Mouse (Mus musculus) T-helper 2 cell (primary cell): Measurements from ENCODE around the gene Olfr654.

Experiments used
- in situ Hi-C: fragments of 300-600 bp; cut with MboI, MseI; formaldehyde crosslinking; loops from one replicate; pipeline ENCODE4 v1.15.1; 2025; ENCODE audit warnings: high pct_unique_total_duplicates

Gene Olfr654

GRCm38 (mm10) chr7:104586725-104587124 lies at the start of gene Olfr654:
Gene Olfr654 (plus strand): TSS chr7:104587025.
- in situ Hi-C loops = loop anchor here (25.0 kb wide), 1 partner anchor 374 kb away; the partner anchor contains the start of gene Trim6

- in situ Hi-C loops = no loop called here
These were observed 37.0 kb upstream of the Olfr654 start, which contains the start of gene Olfr651 for GRCm38 (mm10) chr7:104549833-104550232. Gene Olfr651 (plus strand): TSS chr7:104550133.

- in situ Hi-C loops = no loop called here
These were observed 34.1 kb upstream of the Olfr654 start for GRCm38 (mm10) chr7:104552700-104553099.

GRCm38 (mm10) chr7:104560601-104561000 lies 26.2 kb upstream of the Olfr654 start, which contains the start of gene Olfr652:
Gene Olfr652 (plus strand): TSS chr7:104560901.
- in situ Hi-C loops = no loop called here

- in situ Hi-C loops = loop anchor here (25.0 kb wide), 1 partner anchor 365 kb away; the partner anchor contains the start of gene Trim6
These were observed 9.8 kb upstream of the Olfr654 start, which contains the start of gene Olfr653 for GRCm38 (mm10) chr7:104577014-104577413. Gene Olfr653 (plus strand): TSS chr7:104577314.

GRCm38 (mm10) chr7:104580846-104581245 lies 6.0 kb upstream of the Olfr654 start:
- in situ Hi-C loops = loop anchor here (25.0 kb wide), 1 partner anchor 369 kb away; the partner anchor contains the start of gene Trim6

GRCm38 (mm10) chr7:104581429-104581828 lies 5.4 kb upstream of the Olfr654 start:
- in situ Hi-C loops = loop anchor here (25.0 kb wide), 1 partner anchor 369 kb away; the partner anchor contains the start of gene Trim6

GRCm38 (mm10) chr7:104588274-104588673 lies 1.4 kb downstream of the Olfr654 start:
- in situ Hi-C loops = loop anchor here (25.0 kb wide), 1 partner anchor 376 kb away; the partner anchor contains the start of gene Trim6

- in situ Hi-C loops = loop anchor here (5.0 to 10.0 kb wide), 2 partner anchors 149 to 227 kb away; no protein-coding TSS in a partner anchor
These were observed 14.9 kb downstream of the Olfr654 start, which contains the start of gene Olfr655 for GRCm38 (mm10) chr7:104601679-104602078. Gene Olfr655 (minus strand): TSS chr7:104601779.

- in situ Hi-C loops = loop anchor here (5.0 to 10.0 kb wide), 2 partner anchors 151 to 228 kb away; no protein-coding TSS in a partner anchor
These were observed 16.3 kb downstream of the Olfr654 start for GRCm38 (mm10) chr7:104603173-104603572.

- in situ Hi-C loops = loop anchor here (5.0 to 10.0 kb wide), 2 partner anchors 152 to 230 kb away; no protein-coding TSS in a partner anchor
These were observed 17.9 kb downstream of the Olfr654 start for GRCm38 (mm10) chr7:104604727-104605126.

GRCm38 (mm10) chr7:104613655-104614054 lies 26.8 kb downstream of the Olfr654 start, which contains the start of gene Olfr656:
Gene Olfr656 (plus strand): TSS chr7:104613955.
- in situ Hi-C loops = no loop called here

GRCm38 (mm10) chr7:104624494-104624893 lies 37.7 kb downstream of the Olfr654 start, which contains the start of gene Olfr657:
Gene Olfr657 (plus strand): TSS chr7:104624794.
- in situ Hi-C loops = no loop called here
